Mouse (Mus musculus) heart, embryonic 15.5 days (tissue): ENCODE results near the gene Shisal2a. TPM values are rescaled to one million over a fixed set of nuclear protein-coding genes. Genes with fewer than 3 reads are reported as not detected.

ENCODE experiments used
- ATAC-seq: fragments of 200-750 bp; cut with Nextera tagmentation; replicated peaks from 2 replicates; pipeline ENCODE4 v1.8.0; 2017; ENCODE audit warnings: low read depth, moderate TSS enrichment; ENCODE audit not compliant: insufficient number of reproducible peaks, insufficient read depth, low FRiP score
- H3K27ac ChIP-seq: fragments of 300-500 bp; sonication (generic); 2 replicates; pipeline ENCODE4 v1.5.1; 2015; ENCODE audit warnings: mild to moderate bottlenecking, inconsistent platforms
- H3K27me3 ChIP-seq: fragments of 300-500 bp; sonication (generic); 2 replicates; pipeline ENCODE4 v1.6.1; 2015; ENCODE audit warnings: inconsistent platforms
- H3K36me3 ChIP-seq: fragments of 300-500 bp; sonication (generic); 2 replicates; pipeline ENCODE4 v1.6.1; 2015; ENCODE audit warnings: mild to moderate bottlenecking, inconsistent platforms
- H3K4me1 ChIP-seq: fragments of 300-500 bp; sonication (generic); replicated peaks from 2 replicates; pipeline ENCODE4 v1.6.1; 2015; ENCODE audit warnings: inconsistent platforms
- H3K4me2 ChIP-seq: fragments of 300-500 bp; sonication (generic); 2 replicates; pipeline ENCODE4 v1.6.1; 2015; ENCODE audit warnings: inconsistent platforms, mild to moderate bottlenecking, moderate library complexity
- H3K4me3 ChIP-seq: fragments of 300-500 bp; sonication (generic); 2 replicates; pipeline ENCODE4 v1.5.1; 2015; ENCODE audit warnings: mild to moderate bottlenecking, inconsistent platforms
- H3K9ac ChIP-seq: fragments of 300-500 bp; sonication (generic); 2 replicates; pipeline ENCODE4 v1.6.1; 2015; ENCODE audit warnings: mild to moderate bottlenecking, inconsistent platforms
- H3K9me3 ChIP-seq: fragments of 300-500 bp; sonication (generic); replicated peaks from 2 replicates; pipeline ENCODE4 v1.6.1; 2016; ENCODE audit warnings: inconsistent platforms
- WGBS: fragments of 180-500 bp; shearing (Covaris S2); methylation state at CpG from one replicate; pipeline ENCODE4 v1.1.7; 2015; ENCODE audit warnings: mixed read lengths; 5-methylcytosine and 5-hydroxymethylcytosine counted together
- polyA plus RNA-seq: library from polyadenylated mRNA; unstranded; fragments of >200 nt; fragmentation: Nextera tagmentation; extraction: Ambion mirVana; gene quantifications from 2 replicates; pipeline ENCODE4 v1.2.1, GENCODE M21; 2015

Gene Shisal2a
- polyA plus RNA-seq, 1 experiment from 2014 or later, result 1.3 TPM

- Histone ChIP-seq H3K9ac (no peak overlapping the region), H3K9me3 (no peaks in the 10 kb centered on the region), H3K27me3 (no peaks in the 10 kb centered on the region), H3K4me3 (no peak overlapping the region), H3K4me1 (peaks cover 11% of the 10 kb centered on the region), H3K27ac (no peak overlapping the region), H3K4me2 (no peak overlapping the region), H3K36me3 (peaks cover 42% of the 10 kb centered on the region)
- ATAC-seq, result no peak
- 71% methylated on average over 2 of the region's 2 CpGs for WGBS
Measured at GRCm38 (mm10) chr4:108336765-108337164, 46.4 kb downstream of the Shisal2a start.

GRCm38 (mm10) chr4:108335413-108335812 lies 47.7 kb downstream of the Shisal2a start:
- H3K4me3 ChIP-seq, result no peak overlapping the region
- peaks cover 18% of the 10 kb centered on the region for H3K4me1 ChIP-seq
- ATAC-seq, result no peak
- H3K4me2 ChIP-seq, result no peak overlapping the region
- no peaks in the 10 kb centered on the region for H3K9me3 ChIP-seq
- H3K9ac ChIP-seq, result no peak overlapping the region
- peaks cover 45% of the 10 kb centered on the region for H3K36me3 ChIP-seq
- H3K27me3 ChIP-seq, result no peaks in the 10 kb centered on the region
- H3K27ac ChIP-seq, result no peak overlapping the region
- 88% methylated on average over 6 of the region's 6 CpGs for WGBS

GRCm38 (mm10) chr4:108332041-108332440 lies 51.1 kb downstream of the Shisal2a start:
- H3K4me2 ChIP-seq, result no peak overlapping the region
- no peaks in the 10 kb centered on the region for H3K27me3 ChIP-seq
- H3K27ac ChIP-seq, result peak overlapping the region; percentile 78
- WGBS, result 48% methylated on average over 9 of the region's 9 CpGs
- no peak; the same call in 1 of the 2 replicates for ATAC-seq
- H3K4me1 ChIP-seq, result peaks cover 24% of the 10 kb centered on the region
- peaks cover 30% of the 10 kb centered on the region for H3K36me3 ChIP-seq
- no peak overlapping the region for H3K4me3 ChIP-seq
- H3K9ac ChIP-seq, result no peak overlapping the region
- no peaks in the 10 kb centered on the region for H3K9me3 ChIP-seq

- Histone ChIP-seq H3K9me3 (no peaks in the 10 kb centered on the region), H3K27ac (no peak overlapping the region), H3K4me2 (no peak overlapping the region), H3K27me3 (no peaks in the 10 kb centered on the region), H3K36me3 (peaks cover 18% of the 10 kb centered on the region), H3K9ac (no peak overlapping the region), H3K4me1 (peaks cover 26% of the 10 kb centered on the region), H3K4me3 (no peak overlapping the region)
- 93% methylated on average over 6 of the region's 6 CpGs for WGBS
- no peak for ATAC-seq
Measured at GRCm38 (mm10) chr4:108329840-108330239, 53.3 kb downstream of the Shisal2a start.

GRCm38 (mm10) chr4:108327730-108328484 lies 55.2 kb downstream of the Shisal2a start, which contains the start of gene Coa7:
Gene Coa7 (plus strand): TSS chr4:108328140.
- peak; percentile 92 for ATAC-seq
- Histone ChIP-seq H3K9ac (peak within 1 kb of the TSS; percentile 65), H3K27ac (peak within 1 kb of the TSS; percentile 91), H3K4me2 (peak within 1 kb of the TSS; percentile 62), H3K4me3 (peak within 1 kb of the TSS; percentile 71), H3K36me3 (peaks cover 7% of the 10 kb centered on the region; the same call in 1 of the 2 replicates), H3K4me1 (peaks cover 28% of the 10 kb centered on the region), H3K9me3 (no peaks in the 10 kb centered on the region), H3K27me3 (no peaks in the 10 kb centered on the region)
- WGBS, result under 1% methylated on average over 45 of the region's 45 CpGs

- Histone ChIP-seq H3K4me3 (peak overlapping the region; percentile 71), H3K4me2 (peak overlapping the region; percentile 58), H3K9ac (peak overlapping the region; percentile 62), H3K27ac (peak overlapping the region; percentile 91), H3K36me3 (0 out of 2 replicates have a peak, but pooled peaks cover 4% of the 10 kb centered on the region), H3K4me1 (peaks cover 26% of the 10 kb centered on the region), H3K27me3 (no peaks in the 10 kb centered on the region), H3K9me3 (no peaks in the 10 kb centered on the region)
- WGBS, result 42% methylated on average over 6 of the region's 6 CpGs
- no peak for ATAC-seq
Measured at GRCm38 (mm10) chr4:108327071-108327579, 56.0 kb downstream of the Shisal2a start.

GRCm38 (mm10) chr4:108323588-108323987 lies 59.6 kb downstream of the Shisal2a start:
- Histone ChIP-seq H3K4me1 (peaks cover 21% of the 10 kb centered on the region), H3K4me2 (no peak overlapping the region), H3K9me3 (no peaks in the 10 kb centered on the region), H3K27me3 (no peaks in the 10 kb centered on the region), H3K27ac (peak overlapping the region; percentile 38; the same call in 1 of the 2 replicates), H3K9ac (no peak overlapping the region), H3K4me3 (no peak overlapping the region), H3K36me3 (no peaks in the 10 kb centered on the region)
- WGBS, result 60% methylated on average over 5 of the region's 5 CpGs
- ATAC-seq, result no peak

GRCm38 (mm10) chr4:108320627-108321380 lies 62.3 kb downstream of the Shisal2a start:
- ATAC-seq, result no peak
- Histone ChIP-seq H3K4me2 (no peak overlapping the region), H3K9me3 (no peaks in the 10 kb centered on the region), H3K27ac (no peak overlapping the region), H3K4me3 (no peak overlapping the region), H3K4me1 (peaks cover 14% of the 10 kb centered on the region), H3K27me3 (no peaks in the 10 kb centered on the region), H3K36me3 (no peaks in the 10 kb centered on the region), H3K9ac (no peak overlapping the region)
- WGBS, result 67% methylated on average over 7 of the region's 7 CpGs

- Histone ChIP-seq H3K9ac (no peak overlapping the region), H3K27ac (no peak overlapping the region), H3K9me3 (no peaks in the 10 kb centered on the region), H3K4me3 (no peak overlapping the region), H3K36me3 (no peaks in the 10 kb centered on the region), H3K4me2 (no peak overlapping the region), H3K27me3 (no peaks in the 10 kb centered on the region), H3K4me1 (peaks cover 14% of the 10 kb centered on the region)
- ATAC-seq, result no peak
- WGBS, result 71% methylated on average over 6 of the region's 6 CpGs
Measured at GRCm38 (mm10) chr4:108319747-108320146, 63.4 kb downstream of the Shisal2a start.

GRCm38 (mm10) chr4:108318649-108319615 lies 64.2 kb downstream of the Shisal2a start:
- Histone ChIP-seq H3K4me2 (no peak overlapping the region), H3K36me3 (no peaks in the 10 kb centered on the region), H3K27me3 (no peaks in the 10 kb centered on the region), H3K4me1 (peaks cover 14% of the 10 kb centered on the region), H3K4me3 (no peak overlapping the region), H3K9ac (no peak overlapping the region), H3K27ac (no peak overlapping the region; the same call in 1 of the 2 replicates), H3K9me3 (no peaks in the 10 kb centered on the region)
- ATAC-seq, result peak; percentile 47; the same call in 1 of the 2 replicates
- WGBS, result 23% methylated on average over 6 of the region's 8 CpGs
